Mouse (Mus musculus): ENCODE data around the gene Stac2. TPM values are rescaled to one million over a fixed set of nuclear protein-coding genes. Genes with fewer than 3 reads are reported as not detected.

The Stac2 gene
- total RNA-seq (2021) = 1.9 and 2.2 TPM in 2 replicates
- long read RNA-seq = 0 reads

DNA sequence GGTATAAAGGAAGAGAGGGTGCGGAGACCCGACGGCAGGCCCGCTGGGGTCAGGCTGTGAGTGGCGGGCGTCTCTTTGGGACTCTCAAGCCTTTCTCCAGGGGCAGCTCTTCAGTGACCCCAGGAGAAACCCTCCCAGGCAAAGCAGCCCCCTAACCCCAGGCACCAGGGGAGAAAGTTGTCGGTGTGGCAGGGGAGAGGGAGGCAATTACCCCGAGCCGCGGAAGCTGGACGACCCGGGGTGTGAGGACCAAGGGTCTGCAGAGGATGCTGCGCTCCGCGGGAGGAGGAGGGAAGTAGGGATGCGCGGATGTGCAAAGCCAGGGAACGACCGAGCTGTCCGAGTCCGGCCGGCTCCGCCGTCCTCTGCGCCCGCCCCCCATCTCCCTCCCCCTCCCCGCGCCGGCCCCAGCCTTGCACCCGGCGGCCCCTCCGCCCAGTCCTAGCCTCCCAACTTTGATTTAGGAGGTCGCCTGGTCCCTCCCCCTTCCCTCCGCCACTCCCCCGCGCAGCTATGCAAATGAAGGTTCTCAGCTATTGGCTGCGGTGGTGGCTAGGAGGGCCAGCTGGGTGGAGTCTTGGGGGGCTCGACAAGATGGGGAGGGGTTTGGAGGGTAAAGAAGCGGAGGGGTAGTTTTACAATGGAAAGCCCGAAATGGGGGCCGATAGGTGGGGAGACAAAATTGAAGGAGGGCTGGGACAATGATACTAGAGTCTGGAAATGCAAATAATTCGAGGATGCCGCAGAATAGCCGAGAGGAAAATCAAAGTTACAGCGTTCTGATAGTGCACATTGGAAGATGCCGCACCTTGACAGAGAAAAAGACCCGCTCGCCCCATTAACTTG, at the start of gene Stac2:
Gene Stac2, minus strand, starts transcription at position 474 of the 846 bp plus-strand sequence.
- peak; percentile 76 for DNase-seq

DNA sequence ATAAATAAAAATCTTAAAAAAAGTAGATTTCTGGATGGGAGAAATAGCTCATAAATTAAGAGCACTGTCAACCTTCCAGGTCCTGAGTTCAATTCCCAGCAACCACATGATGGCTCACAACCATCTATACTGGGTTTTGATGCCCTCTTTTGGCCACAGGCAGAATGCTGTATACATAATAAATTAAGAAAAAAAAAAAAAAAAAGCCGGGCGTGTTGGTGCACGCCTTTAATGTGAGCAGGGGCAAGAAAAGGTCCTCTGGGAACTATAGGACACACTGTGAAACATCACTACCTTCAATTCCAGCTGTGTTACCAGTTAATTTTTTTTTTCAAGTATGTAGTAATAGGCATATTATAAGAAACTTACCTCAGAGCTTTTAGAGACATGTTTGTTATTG, 48.1 kb upstream of the Stac2 start:
- no peak for DNase-seq

DNA sequence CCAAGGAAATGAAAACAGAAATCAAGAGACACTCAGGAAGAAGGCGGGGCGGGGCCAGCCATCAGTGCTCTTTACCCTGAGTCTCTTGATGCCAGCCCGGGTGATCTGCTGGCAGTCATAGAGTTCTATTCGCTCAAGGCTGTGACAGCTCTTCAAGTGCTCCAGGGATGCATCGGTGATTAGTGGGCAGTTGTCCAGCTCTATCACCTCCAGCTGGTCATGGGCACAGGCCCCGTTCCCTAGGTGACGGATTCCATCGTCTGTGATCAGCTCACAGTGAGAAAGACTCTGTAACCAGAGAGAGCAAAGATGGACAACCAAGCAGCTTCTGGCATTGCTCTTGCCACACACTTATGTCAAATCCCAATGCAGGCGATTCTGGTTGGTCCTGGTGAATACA, 37.3 kb upstream of the Stac2 start:
- no peak for DNase-seq

GRCm38 (mm10) chr11:98088224-98088623, 35.0 kb upstream of the Stac2 start:
- DNase-seq = peak; percentile 56

DNA sequence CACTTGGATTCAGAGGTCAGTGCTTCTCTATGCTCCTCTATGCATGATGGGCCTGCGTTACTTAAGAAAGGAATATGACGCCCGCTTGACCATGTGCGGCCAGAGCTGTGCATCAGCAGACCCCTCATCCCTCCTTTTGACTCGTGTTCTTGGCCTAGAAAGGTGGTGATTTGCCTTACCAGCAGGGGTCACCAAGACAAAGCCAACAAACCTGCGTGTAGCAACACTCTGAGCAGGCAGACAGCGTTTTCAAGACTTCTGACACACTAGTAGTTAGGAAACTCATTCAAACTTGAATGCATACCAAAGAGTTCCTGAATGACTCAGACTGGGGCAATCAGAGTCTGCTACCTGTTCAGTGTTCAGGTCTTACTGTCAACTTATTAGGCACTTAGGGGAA, 33.3 kb upstream of the Stac2 start:
- DNase-seq = no peak

- no peak for DNase-seq
Observed at GRCm38 (mm10) chr11:98086141-98086540, 32.9 kb upstream of the Stac2 start.

DNA sequence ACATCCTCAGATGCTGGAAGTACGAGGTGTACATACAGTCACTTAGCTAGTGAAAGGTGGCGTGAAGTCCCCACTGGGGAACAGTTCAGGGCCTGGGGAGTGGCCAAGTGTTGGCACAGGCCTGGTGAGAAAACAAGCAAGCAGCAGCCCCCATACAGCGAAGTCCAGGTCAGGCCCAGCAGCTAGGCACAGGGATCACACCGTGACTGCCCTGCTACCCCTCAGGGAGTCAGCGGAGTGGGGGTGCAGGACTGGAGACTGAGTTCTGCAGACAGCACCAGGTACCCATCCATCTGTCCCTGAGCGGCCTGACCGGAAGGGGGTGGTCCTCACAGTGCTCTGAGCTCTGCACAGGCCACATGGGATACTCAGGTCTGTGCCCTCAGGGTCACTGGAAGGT, 29.5 kb upstream of the Stac2 start:
- DNase-seq = no peak

GRCm38 (mm10) chr11:98080450-98080849, 27.2 kb upstream of the Stac2 start:
- DNase-seq = no peak

DNA sequence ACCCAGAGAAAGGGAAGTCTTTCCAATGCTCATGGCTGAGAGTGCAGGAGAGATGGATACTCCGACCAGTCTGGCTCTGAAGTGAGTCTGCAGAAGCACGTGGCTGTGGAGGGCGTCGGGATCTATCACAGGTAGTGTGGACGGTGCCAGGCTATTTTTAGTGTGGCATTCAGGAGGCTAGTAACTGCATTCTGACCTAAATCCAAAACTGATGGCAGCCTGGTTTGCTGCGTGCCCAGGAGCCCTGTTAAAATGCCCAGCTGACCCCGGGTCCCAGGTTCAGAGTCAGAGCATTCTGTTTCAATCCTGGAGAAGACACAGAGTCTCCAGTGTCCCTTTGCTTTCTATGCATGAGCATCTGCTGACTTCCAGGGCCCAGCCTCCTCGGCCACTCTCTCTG, 23.8 kb upstream of the Stac2 start:
- DNase-seq = no peak

DNA sequence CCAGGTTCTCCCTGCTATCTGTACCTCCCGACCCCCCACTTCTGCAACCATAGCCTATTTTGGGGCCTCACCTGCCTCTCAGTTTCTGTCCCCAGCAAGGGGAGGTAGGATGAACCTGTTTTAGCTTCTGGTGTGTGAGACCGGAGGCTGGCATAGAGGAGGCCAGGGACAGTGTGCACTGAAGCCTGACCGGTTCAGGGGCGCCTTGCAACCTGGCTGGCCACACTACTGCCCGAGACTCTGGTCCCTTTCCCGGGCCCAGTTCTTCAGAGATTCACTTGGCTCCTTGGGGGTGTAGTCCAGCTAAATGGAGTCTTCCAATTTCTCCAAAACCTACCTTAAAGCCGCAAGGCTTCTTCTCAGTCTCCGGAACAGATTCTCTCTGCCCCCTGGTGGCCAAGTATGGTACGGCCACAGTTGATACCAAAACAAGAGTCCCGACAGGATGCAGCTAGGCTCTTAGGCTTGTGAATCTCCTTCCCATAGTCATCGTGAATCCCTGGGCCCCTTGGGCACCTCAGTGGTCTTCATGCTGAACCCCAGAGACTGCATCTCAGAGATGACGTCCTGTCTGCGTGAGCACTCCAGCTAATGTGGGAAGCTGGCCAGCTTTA, 22.0 kb upstream of the Stac2 start:
- DNase-seq = peak; percentile 87

DNA sequence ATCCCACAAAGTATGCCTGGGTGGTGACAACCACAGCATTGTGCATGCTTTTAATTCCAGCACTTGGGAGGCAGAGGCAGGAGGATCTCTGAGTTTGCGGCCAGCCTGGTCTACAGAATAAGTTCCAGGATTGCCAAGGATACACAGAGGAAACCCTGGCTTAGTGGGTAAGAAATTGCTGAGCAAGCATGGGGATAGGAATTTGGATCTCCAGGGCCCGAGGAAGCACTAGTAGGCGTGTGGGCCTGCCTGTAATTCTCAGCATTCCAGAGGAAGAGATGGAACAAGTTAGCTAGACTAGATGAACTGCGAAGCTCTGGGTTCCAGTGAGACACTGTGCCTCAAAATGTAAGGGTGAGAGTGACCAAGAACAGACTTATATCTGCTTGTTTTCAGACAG, 20.2 kb upstream of the Stac2 start:
- no peak for DNase-seq

- DNase-seq = no peak
Observed at GRCm38 (mm10) chr11:98067255-98067654, 14.0 kb upstream of the Stac2 start.

GRCm38 (mm10) chr11:98066201-98066600, 12.9 kb upstream of the Stac2 start:
- no peak for DNase-seq

GRCm38 (mm10) chr11:98061904-98062562, 8.8 kb upstream of the Stac2 start:
- DNase-seq = peak; percentile 76

DNA sequence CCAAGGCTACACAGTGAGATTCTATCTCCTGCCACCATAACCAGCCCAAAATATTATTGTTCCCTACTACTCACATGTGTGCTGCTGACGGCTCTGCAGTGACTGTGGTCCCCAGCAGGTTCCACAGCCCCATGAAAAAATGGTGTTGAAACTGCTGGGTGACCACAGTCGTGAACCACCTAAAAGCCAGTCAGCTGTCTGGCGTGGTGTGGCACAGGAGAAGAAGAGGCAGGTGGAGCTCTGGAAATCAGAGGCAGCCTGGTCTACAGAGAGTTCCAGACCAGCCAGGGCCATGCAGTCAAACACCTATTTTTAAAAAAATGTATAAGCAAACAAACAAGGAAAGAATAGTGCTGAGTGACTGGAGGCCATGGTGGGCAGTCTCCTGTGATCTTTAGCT, 8.2 kb upstream of the Stac2 start:
- no peak for DNase-seq

DNA sequence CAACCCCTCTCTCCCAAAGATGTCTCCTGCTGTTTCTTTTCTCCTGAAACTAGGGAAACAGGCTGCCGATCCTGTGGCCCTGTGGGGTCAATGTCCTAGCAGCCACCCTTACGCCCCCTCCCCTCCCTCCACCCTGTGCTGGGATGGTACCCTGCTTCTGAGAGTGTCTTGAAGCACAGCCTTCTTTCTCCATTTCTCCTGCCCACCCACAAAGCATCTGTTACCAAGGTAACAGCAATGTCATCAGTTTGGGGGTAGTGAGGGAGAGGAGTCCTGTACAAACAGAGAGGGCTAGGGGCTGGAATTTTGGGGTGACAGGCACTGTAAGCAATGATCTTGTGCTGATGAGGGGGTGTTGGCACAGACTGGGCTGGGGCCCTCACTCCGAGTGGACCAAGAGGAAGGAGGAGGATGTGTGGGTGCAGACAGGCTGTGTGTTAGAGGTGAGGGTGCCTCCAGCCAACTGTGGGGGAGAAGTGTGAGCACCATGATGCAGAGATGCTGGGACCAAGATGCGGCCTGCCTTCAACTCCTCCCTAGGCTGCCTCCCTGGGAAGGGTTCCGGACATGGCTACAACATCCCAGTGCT, 6.9 kb upstream of the Stac2 start:
- no peak for DNase-seq

DNA sequence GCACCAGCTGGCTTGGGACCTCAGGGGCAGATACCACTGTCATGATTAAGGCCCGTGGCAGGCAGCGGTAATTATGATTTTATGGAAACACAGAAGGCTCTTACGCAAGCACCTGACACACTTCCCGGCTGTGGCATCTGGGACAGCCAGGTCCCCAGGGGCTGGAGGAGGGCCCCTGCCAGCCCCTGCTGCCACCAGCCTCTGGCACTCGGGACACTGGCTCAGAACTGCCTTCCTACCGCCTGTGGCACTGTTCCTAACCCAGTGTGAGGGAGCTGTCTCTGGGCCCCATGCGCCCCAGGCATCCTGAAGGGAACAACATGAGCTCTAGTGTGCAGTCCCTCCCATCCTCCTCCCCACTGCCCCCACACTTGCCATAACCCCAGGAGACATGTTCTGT, 6.4 kb upstream of the Stac2 start:
- peak; percentile 34 for DNase-seq

DNA sequence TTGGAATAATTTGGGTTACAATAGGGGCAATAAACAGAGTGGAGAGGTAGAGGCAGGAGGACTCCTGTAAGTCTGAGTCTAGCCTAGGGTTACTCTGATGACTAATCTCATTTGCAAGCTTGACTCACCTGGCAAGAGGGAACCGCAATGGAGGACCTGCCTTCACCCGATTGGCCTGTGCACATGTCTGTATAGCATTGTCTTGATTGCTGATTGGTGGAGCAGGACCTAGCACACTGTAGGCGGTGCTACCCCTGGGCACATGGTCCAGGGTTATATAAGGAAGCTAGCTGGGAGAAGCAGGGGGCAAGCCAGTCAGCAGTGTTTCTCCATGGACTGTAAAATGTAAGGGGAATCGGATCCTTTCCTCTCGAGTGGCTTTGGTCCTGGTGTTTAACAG, 4.7 kb upstream of the Stac2 start:
- DNase-seq = no peak

DNA sequence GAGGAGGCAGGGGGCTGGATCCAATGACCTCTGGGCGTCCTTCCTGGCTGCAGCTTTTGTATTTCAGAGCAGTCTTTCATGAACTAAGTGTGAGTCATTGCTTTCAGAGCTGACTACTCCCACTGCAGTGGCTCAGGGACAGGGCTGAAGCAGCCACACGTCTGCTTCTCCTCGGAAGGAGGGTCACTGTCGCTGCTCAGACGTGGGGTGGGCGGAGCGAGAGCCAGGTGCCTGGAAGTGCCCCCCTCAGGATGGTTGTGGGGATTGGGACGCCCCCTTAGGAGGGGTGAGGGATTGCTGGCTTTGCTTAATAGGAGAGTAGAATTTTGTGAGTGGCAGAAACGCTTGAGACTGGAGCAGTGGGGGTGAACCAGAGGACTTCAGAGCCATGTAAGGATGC, 4.2 kb upstream of the Stac2 start:
- DNase-seq = peak; percentile 32

GRCm38 (mm10) chr11:98052129-98052988, 903 bp downstream of the Stac2 start:
- DNase-seq = peak; percentile 23

GRCm38 (mm10) chr11:98051611-98052128, 1.6 kb downstream of the Stac2 start:
- no peak for DNase-seq

GRCm38 (mm10) chr11:98050940-98051339, 2.3 kb downstream of the Stac2 start:
- no peak for DNase-seq

All from adrenal gland, postnatal 25 days (tissue).